Mouse (Mus musculus): ENCODE measurements around the gene Gga1. TPM values are rescaled to one million over a fixed set of nuclear protein-coding genes. Genes with fewer than 3 reads are reported as not detected.
A peak's percentile ranks its signal among the peaks of the same experiment; 100 is the strongest.

Gene Gga1
- 48.4 and 51.4 TPM in 2 replicates for polyA plus RNA-seq (2015; fragmentation: Nextera tagmentation; extraction: Ambion mirVana)

DNA sequence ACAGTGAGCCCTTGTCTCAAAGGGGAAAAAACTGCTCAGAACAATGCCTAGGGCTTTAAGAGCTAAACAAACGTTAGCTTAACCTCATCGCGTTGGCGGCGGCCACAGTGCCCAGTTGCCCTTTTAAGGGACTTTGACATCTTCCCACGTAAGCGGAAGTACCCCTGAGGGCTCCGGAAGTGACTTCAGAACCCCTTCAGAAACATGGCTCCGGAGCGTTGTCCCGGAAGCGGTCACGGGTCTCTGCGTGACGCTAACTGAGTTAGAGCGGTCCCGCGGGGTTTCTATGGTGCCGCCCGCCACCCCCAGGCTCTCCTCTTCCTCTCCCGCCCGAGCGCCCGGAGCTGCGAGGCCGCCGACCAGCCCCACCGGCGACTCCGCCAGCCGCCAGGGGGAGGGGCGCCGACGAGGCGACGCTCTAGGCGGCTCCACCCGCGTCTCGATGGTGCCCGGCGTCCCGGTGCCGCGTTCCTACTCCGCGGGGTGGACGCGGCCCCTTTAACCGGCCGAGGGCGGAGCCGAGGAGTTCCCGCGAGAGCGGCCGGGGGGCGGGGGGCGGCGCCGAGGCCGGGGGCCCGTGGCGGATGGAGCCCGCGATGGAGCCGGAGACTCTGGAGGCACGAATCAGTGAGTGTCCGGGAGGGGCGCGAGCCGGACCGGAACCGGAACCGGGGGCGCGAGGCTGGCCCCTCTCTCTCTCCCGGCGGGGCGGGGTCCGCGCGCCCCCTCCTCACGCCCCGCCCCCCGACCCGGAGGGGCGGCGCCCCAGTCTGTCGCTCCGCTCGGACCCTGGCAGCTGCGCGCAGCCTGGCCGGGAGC, at the start of gene Gga1:
TSS of gene Gga1 (plus strand) at position 200 of the 819 bp plus-strand sequence.
- H3K4me2 ChIP-seq (ENCODE audit: low read depth, low read length) = peak within 1 kb of the TSS; percentile 87
- peak within 1 kb of the TSS; percentile 78 for H3K4me3 ChIP-seq (replicated peaks; ENCODE audit: low read length)
- WGBS = under 1% methylated on average over 71 of the region's 95 CpGs
- H3K27ac ChIP-seq (ENCODE audit: low read length) = peak within 1 kb of the TSS; percentile 99
- peak within 1 kb of the TSS; percentile 93 for H3K9ac ChIP-seq (ENCODE audit: low read length)
- peaks cover 10% of the 10 kb centered on the region; the same call in 1 of the 2 replicates for H3K36me3 ChIP-seq (ENCODE audit: control insufficient read depth, insufficient read depth, low read length)
- H3K9me3 ChIP-seq (replicated peaks; ENCODE audit: control insufficient read depth, low read length) = no peaks in the 10 kb centered on the region
- no peaks in the 10 kb centered on the region for H3K27me3 ChIP-seq (ENCODE audit: control insufficient read depth, insufficient read depth, low read length)
- peak; percentile 90 for ATAC-seq (ENCODE audit: insufficient read depth, low FRiP score)
- H3K4me1 ChIP-seq (ENCODE audit: control insufficient read depth, insufficient read depth, low read length) = peaks cover 30% of the 10 kb centered on the region

DNA sequence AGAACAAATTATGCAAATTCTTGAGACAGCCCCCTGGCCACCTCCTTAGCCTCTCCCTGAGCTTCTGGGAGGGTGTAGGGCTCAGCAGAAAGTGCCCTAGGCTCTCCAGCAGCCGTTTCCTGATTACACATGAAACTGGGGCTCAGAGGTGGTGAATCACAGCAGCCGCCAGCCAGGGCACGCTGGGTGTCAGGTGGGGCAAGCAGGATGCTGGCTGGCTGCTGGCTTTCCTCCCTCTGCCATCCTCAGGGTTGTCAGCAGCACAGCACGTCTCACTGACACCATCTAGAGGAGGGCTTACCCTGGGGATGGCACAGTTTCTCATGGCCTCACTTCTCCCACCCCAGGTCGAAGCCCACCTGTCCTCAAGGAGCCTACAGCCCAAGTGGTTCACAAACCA, 48.7 kb upstream of the Gga1 start:
- ATAC-seq (ENCODE audit: insufficient read depth, low FRiP score) = no peak
- 30% methylated on average over 5 of the region's 5 CpGs for WGBS

DNA sequence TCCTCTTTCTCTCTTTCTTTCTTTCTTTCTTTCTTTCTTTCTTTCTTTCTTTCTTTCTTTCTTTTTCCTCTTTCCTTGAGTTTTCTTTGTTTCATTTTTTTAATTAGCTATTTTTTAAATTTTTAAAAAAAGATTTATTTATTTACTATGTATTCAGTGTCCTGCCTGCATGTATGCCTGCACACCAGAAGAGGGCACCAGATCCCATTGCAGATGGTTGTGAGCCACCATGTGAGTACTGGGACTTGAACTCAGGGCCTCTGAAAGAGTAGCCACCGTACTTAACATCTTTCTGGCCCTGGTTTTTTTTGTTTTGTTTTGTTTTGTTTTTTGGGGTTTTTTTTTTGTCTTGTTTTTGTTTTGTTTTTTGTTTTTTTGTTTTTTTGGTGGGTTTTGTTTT, 47.4 kb upstream of the Gga1 start:
- Histone ChIP-seq H3K4me3 (replicated peaks; ENCODE audit: low read length) (no peak overlapping the region), H3K4me2 (ENCODE audit: low read depth, low read length) (no peak overlapping the region), H3K4me1 (ENCODE audit: control insufficient read depth, insufficient read depth, low read length) (peaks cover 36% of the 10 kb centered on the region), H3K27me3 (ENCODE audit: control insufficient read depth, insufficient read depth, low read length) (no peaks in the 10 kb centered on the region), H3K36me3 (ENCODE audit: control insufficient read depth, insufficient read depth, low read length) (no peaks in the 10 kb centered on the region), H3K9me3 (replicated peaks; ENCODE audit: control insufficient read depth, low read length) (no peaks in the 10 kb centered on the region), H3K27ac (ENCODE audit: low read length) (no peak overlapping the region), H3K9ac (ENCODE audit: low read length) (no peak overlapping the region)
- WGBS = 95% methylated on average over 1 of the region's 1 CpGs
- ATAC-seq (ENCODE audit: insufficient read depth, low FRiP score) = no peak

More for the DNA sequence above, 48.7 kb upstream of the Gga1 start:
- peaks cover 23% of the 10 kb centered on the region for H3K4me1 ChIP-seq (ENCODE audit: control insufficient read depth, insufficient read depth, low read length)
- H3K27ac ChIP-seq (ENCODE audit: low read length) = peak overlapping the region; percentile 49
- H3K9me3 ChIP-seq (replicated peaks; ENCODE audit: control insufficient read depth, low read length) = no peaks in the 10 kb centered on the region
- H3K9ac ChIP-seq (ENCODE audit: low read length) = peak overlapping the region; percentile 36; the same call in 1 of the 2 replicates
- no peaks in the 10 kb centered on the region for H3K36me3 ChIP-seq (ENCODE audit: control insufficient read depth, insufficient read depth, low read length)
- H3K4me2 ChIP-seq (ENCODE audit: low read depth, low read length) = no peak overlapping the region
- H3K4me3 ChIP-seq (replicated peaks; ENCODE audit: low read length) = no peak overlapping the region
- H3K27me3 ChIP-seq (ENCODE audit: control insufficient read depth, insufficient read depth, low read length) = no peaks in the 10 kb centered on the region

DNA sequence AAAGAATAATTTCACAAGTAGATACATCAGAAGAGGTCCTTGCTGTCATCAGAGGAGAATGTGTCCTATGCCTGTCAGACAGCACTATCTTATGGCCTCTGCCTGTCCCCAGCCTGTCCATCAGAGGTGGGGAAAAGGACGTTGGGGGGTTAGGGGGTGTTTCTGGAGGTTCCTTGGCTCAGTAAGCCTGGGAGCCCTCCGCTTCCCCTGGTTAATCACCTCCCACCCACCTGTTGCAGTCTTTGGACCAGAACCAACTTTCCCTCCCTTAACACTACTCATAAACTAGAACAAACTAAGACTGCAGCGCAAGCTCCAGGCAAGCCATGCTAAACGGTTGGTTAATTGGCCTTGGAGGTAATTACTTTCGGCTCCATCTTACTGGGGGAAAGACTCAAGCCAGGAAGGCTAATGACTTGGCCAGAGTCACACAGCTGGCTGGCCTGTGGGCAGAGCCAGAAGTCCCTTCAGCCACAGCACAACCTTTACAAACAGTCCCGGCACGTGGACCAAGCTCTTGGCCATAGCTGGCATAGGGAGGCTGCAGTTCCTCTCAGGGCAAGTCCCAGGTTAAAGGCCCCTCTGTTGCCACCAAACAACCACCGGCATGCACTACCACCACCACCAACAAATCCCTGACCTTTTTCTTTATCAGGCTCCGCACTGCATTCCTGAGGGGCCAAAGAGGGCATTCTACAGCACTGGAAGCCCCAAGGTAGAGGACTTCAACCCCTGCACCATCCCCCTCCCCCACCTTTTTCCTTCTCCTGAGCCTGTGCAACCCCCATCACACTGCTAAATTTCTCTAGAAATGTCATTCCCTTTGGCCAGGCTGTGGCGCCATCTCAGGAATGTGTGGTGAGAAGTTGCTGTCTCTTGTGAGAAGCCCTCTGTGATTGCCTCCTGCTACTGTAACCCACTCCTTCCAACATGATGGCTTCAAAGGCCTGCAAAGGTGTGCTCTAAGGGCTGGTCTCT, 46.0 kb upstream of the Gga1 start:
- 56% methylated on average over 10 of the region's 10 CpGs for WGBS
- peak overlapping the region; percentile 90 for H3K27ac ChIP-seq (ENCODE audit: low read length)

DNA sequence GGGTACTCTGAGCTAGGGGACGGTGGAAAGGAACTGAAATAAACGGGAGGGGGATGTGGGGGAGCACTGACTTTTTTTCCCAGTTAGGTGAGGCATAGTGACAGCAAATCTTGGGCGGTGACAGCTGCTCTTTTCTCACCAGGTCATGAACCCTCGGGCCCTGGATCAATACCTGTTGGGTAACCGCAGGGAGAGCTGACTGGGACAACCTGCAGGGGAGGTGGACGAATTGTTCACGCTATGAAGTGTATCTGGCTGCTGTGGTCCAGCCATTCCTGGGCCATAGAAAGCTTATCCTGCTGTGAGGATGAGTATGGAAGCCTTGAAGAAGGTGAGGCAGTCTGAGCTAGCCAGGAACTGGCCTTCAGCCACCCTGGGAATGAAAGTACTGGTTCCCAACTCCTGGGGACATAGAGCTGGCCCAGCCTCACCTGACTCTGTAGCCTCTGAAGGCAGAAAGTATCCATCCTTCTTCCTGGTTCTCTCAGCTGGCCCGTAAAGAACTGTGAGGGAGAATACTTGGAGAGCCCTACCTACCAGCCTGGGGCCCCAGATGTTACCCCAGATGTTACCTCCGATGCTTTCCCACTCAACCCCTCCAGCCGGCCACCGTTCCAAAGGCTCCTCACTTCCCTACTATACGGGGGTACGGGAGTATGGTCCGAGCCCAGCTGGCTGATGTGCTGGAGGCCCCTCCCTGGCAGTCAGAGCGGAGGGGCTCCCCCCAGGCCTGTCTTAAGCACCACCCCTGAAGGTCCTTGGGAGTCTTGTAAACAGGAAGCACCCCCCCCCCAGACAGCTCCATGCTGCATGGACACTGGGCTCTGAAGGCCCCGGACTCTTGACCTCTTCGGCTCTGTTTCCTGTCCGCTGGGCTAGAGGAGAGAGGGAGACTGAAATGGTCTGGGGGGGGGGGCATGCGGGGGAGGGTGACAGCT, 45.0 kb upstream of the Gga1 start:
- 37% methylated on average over 19 of the region's 19 CpGs for WGBS
- no peaks in the 10 kb centered on the region for H3K9me3 ChIP-seq (replicated peaks; ENCODE audit: control insufficient read depth, low read length)
- no peaks in the 10 kb centered on the region for H3K36me3 ChIP-seq (ENCODE audit: control insufficient read depth, insufficient read depth, low read length)
- peak overlapping the region; percentile 4 for H3K4me3 ChIP-seq (replicated peaks; ENCODE audit: low read length)
- peak; percentile 63 for ATAC-seq (ENCODE audit: insufficient read depth, low FRiP score)
- peak overlapping the region; percentile 18 for H3K4me2 ChIP-seq (ENCODE audit: low read depth, low read length)
- peak overlapping the region; percentile 59 for H3K9ac ChIP-seq (ENCODE audit: low read length)
- peaks cover 51% of the 10 kb centered on the region for H3K4me1 ChIP-seq (ENCODE audit: control insufficient read depth, insufficient read depth, low read length)
- peak overlapping the region; percentile 90 for H3K27ac ChIP-seq (ENCODE audit: low read length)
- H3K27me3 ChIP-seq (ENCODE audit: control insufficient read depth, insufficient read depth, low read length) = no peaks in the 10 kb centered on the region

More for the DNA sequence above, 46.0 kb upstream of the Gga1 start:
- Histone ChIP-seq H3K9ac (ENCODE audit: low read length) (peak overlapping the region; percentile 59; the same call in 1 of the 2 replicates), H3K4me2 (ENCODE audit: low read depth, low read length) (peak overlapping the region; percentile 18), H3K27me3 (ENCODE audit: control insufficient read depth, insufficient read depth, low read length) (no peaks in the 10 kb centered on the region), H3K9me3 (replicated peaks; ENCODE audit: control insufficient read depth, low read length) (no peaks in the 10 kb centered on the region), H3K4me1 (ENCODE audit: control insufficient read depth, insufficient read depth, low read length) (peaks cover 50% of the 10 kb centered on the region), H3K4me3 (replicated peaks; ENCODE audit: low read length) (no peak overlapping the region), H3K36me3 (ENCODE audit: control insufficient read depth, insufficient read depth, low read length) (no peaks in the 10 kb centered on the region)
- no peak for ATAC-seq (ENCODE audit: insufficient read depth, low FRiP score)

DNA sequence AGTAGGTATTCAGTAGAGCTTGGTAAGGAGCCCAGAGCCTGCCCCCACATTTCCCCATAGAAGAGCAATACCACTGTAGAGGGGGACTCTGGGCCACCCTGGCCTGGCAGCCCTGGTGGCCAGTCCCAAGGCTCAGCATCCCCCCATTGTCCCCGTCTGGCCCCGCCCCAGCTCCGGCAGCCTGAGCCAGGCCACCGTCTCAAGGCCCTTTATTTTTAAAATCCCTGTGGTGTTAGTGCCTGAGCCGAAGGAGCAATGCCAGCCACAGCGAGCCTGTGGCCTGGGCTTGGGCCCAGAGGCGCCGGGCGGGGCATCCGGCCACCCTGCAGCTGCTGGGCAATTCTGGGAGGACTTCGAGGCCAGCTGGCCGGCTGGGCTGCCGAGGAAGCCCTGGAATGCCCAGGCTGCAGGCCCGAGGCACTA, 44.3 kb upstream of the Gga1 start:
- Histone ChIP-seq H3K4me3 (replicated peaks; ENCODE audit: low read length) (no peak overlapping the region), H3K9ac (ENCODE audit: low read length) (peak overlapping the region; percentile 59), H3K27ac (ENCODE audit: low read length) (peak overlapping the region; percentile 90), H3K4me1 (ENCODE audit: control insufficient read depth, insufficient read depth, low read length) (peaks cover 51% of the 10 kb centered on the region), H3K9me3 (replicated peaks; ENCODE audit: control insufficient read depth, low read length) (no peaks in the 10 kb centered on the region), H3K27me3 (ENCODE audit: control insufficient read depth, insufficient read depth, low read length) (no peaks in the 10 kb centered on the region), H3K36me3 (ENCODE audit: control insufficient read depth, insufficient read depth, low read length) (no peaks in the 10 kb centered on the region), H3K4me2 (ENCODE audit: low read depth, low read length) (peak overlapping the region; percentile 2; the same call in 1 of the 2 replicates)
- peak; percentile 45 for ATAC-seq (ENCODE audit: insufficient read depth, low FRiP score)
- WGBS = 22% methylated on average over 14 of the region's 14 CpGs

DNA sequence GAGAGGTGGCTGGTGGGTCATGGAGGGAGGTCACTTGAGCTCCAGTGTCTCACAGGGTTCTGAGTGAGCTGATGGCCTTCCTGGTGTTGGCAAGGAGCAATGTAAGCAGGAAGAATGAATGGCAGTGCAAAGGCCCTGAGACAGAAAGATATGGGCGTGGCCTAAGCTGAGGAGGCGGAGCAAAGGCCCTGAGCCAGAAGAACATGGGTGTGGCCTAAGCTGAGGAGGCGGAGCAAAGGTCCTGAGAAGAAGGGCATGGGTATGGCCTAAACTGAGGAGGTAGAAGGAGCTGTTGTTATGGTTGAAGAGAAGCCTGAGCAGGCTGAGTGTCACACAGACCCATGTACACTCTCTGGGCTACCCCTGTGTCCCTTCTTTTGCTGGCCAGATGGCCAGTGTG, 43.4 kb upstream of the Gga1 start:
- no peak for ATAC-seq (ENCODE audit: insufficient read depth, low FRiP score)
- no peak overlapping the region; the same call in 1 of the 2 replicates for H3K9ac ChIP-seq (ENCODE audit: low read length)
- H3K4me3 ChIP-seq (replicated peaks; ENCODE audit: low read length) = no peak overlapping the region
- H3K4me1 ChIP-seq (ENCODE audit: control insufficient read depth, insufficient read depth, low read length) = peaks cover 45% of the 10 kb centered on the region
- no peaks in the 10 kb centered on the region for H3K27me3 ChIP-seq (ENCODE audit: control insufficient read depth, insufficient read depth, low read length)
- no peaks in the 10 kb centered on the region for H3K36me3 ChIP-seq (ENCODE audit: control insufficient read depth, insufficient read depth, low read length)
- 91% methylated on average over 3 of the region's 3 CpGs for WGBS
- H3K4me2 ChIP-seq (ENCODE audit: low read depth, low read length) = no peak overlapping the region
- no peaks in the 10 kb centered on the region for H3K9me3 ChIP-seq (replicated peaks; ENCODE audit: control insufficient read depth, low read length)
- H3K27ac ChIP-seq (ENCODE audit: low read length) = peak overlapping the region; percentile 90

All from stomach, embryonic 16.5 days (tissue).